Mouse (Mus musculus) c-Kit-positive CD71-positive TER-119-negative erythroid progenitor cells, embryonic 14.5 days (primary cell): ENCODE data around the gene Fam25c.
A peak's percentile ranks its signal among the peaks of the same experiment; 100 is the strongest.

ENCODE experiments used
- DNase-seq: peaks from one replicate; pipeline ENCODE4 v3.0.0-alpha.2; 2013; ENCODE audit warnings: low read depth

The Fam25c gene

GRCm38 (mm10) chr14:34363490-34364253 lies 8.4 kb upstream of the Fam25c start:
- DNase-seq: no peak

- DNase-seq: peak; percentile 25
Measured at GRCm38 (mm10) chr14:34362726-34363445, 7.7 kb upstream of the Fam25c start.

DNA sequence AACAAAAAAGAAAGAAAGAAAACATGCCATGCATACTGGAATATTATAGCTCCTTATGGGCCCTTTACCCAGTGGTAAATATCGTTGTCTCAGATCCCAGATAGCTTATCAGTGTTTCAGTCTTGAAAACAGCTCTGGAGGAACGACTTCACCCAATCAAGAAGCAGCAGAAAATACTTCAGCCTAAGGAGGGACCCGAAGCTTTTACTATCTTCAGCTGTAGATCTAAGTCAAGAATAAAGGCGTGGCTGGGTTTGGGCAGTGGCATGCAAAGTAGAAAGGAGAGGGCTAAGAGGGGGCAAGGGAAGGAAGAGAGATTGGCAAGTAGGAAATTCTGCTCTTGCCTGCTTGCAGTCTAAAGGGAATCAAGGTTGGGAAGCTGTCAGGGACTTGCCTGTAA lies 6.9 kb upstream of the Fam25c start:
- no peak for DNase-seq

GRCm38 (mm10) chr14:34360251-34360650 lies 5.0 kb upstream of the Fam25c start:
- no peak for DNase-seq

DNA sequence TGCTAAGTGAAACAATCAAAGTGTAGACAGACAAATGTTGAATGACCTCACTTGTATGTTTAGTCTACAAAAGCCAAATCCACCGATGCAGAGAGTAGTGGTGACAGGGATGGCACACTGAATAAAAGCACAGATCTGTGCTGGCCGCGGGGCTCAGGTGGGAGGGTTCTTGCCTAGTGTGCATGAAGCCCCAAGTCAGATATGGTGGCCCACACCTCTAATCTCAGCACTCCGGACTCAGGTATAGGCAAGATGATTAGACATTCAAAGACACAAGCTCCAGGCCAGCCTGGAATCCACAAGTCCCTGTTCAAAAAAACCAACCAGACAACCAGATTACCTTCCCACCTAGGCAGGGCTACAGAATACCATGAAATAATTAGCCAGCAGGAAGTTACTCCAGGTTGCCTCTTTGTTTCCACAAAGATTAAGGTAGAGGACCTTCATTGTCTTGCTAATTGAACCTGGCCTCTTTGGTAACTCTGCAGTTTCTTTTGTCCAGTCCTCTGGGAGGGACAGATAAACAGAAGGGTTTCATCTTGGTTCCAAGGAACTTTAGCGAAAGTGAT lies 4.5 kb upstream of the Fam25c start:
- no peak for DNase-seq

- DNase-seq: no peak
Measured at GRCm38 (mm10) chr14:34357671-34358455, 2.6 kb upstream of the Fam25c start.

GRCm38 (mm10) chr14:34354456-34354855 lies 777 bp downstream of the Fam25c start:
- no peak for DNase-seq

DNA sequence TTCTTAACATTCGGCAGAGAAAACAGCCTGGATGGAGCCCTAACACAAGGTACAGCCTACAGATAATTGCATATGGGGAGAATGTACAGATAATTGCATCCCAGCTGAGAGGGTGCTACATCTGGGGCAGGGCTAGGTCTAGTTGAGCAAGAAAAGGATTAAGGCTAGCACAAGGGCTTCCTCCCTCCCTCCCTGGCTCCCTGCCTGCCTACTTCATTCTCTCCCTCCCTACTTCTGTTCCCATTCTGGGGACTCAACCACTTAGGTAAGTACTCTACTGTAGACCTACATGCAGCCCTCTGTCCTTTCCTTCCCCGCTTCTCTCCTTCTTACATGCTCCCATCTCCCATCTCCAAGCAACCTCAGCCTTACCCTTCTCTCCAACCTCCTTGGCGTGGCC lies 1.9 kb downstream of the Fam25c start:
- DNase-seq: no peak

DNA sequence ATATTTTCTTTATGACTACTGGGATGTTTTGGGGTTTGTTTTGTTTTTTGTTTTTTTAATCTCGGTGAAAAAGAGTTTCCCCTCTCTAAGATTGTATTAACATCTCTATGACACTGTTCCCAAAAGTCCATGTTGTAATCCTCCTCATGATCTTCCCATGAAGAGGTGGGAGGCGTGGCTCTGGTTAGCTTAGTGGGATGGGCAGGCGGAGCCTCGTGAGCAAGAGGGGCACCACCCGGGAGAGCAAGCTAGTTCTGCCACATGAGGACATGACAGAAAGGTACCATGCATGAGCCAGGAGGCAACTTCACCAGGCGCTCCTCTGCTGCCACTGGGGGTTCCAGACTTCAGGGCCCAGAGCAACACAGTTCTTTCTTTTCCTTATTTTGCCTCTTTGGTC lies 2.7 kb downstream of the Fam25c start:
- no peak for DNase-seq

DNA sequence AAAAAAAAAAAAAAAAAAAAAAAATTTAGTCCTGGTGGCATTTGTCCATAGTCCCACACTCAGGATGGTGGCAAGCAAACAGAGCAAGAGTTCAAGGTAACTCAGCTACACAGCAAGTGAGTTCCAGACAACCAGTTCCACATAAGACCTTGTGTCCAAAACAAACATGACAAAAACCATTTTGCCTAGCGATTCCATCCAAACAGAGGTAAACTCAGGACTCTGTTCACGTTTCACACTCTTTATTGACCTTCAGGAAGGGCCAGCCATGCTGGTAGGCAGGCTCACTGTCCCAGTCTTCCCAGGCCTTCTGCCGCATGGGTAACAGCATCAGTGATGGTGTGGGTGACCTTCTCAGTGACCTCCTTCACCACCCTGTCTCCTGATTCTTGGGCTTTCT lies 3.6 kb downstream of the Fam25c start:
- DNase-seq: no peak

- no peak for DNase-seq
Measured at GRCm38 (mm10) chr14:34349007-34349406, 6.2 kb downstream of the Fam25c start.

DNA sequence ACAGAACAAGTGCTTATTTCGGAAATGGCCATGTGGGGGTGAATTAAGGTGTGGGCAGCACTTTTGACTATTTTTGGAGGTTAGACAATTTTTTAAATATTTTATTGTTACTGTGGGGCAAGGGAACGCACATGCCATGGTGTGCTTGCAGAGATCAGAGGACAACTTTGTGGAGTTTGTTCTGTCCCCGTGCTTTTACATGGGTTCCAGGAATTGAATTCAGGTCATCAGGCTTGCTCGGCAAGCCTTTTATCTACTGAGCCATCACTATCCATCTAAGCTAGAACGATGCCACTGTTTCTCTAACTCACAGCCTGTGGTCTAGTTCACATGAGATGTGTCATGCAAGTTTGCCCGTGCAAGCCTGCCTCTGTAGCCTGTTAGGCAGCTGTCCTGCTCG lies 6.9 kb downstream of the Fam25c start:
- no peak for DNase-seq

- DNase-seq: no peak
Measured at GRCm38 (mm10) chr14:34347084-34347483, 8.1 kb downstream of the Fam25c start.

GRCm38 (mm10) chr14:34345771-34346566 lies 9.3 kb downstream of the Fam25c start:
- no peak for DNase-seq

- DNase-seq: no peak
Measured at GRCm38 (mm10) chr14:34344361-34344760, 10.9 kb downstream of the Fam25c start.

DNA sequence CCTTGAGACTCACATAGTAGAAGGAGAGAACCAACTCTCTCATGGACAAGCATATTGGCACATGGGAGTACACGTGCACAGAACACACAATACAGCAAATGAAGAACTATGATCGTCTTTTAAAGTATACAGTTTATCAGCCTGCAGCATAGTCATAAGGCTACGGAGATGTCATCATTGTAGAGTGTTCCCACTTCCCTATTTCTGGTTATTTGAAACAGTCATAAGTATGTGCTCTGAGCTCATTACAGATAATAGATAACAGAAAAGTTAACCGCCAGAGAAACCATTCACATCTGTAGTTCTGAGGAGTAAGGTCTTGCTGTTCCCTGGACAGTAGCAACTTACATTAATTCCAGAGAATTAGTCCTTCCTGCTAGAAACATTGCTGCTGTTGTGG lies 12.2 kb downstream of the Fam25c start:
- no peak for DNase-seq

- DNase-seq: no peak
Measured at GRCm38 (mm10) chr14:34341993-34342392, 13.2 kb downstream of the Fam25c start.

DNA sequence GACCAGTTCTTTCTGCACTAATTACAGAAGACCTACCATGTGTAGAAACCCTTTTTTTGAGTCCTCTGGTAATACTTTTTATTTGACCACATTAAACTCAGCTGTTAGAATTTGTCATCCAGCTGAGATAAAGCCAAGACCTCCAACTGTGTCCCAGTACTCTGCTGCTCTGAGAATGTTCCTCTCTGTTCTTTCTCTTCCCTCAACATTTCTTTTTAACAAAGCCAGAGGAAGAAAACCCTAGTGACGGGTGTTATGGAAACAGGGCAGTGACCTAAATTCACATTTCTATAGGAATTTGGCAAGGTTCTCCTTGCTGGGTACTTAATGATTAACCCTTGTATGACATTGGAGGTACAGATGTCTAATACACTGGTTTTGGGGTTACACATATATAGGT lies 15.8 kb downstream of the Fam25c start:
- DNase-seq: no peak

DNA sequence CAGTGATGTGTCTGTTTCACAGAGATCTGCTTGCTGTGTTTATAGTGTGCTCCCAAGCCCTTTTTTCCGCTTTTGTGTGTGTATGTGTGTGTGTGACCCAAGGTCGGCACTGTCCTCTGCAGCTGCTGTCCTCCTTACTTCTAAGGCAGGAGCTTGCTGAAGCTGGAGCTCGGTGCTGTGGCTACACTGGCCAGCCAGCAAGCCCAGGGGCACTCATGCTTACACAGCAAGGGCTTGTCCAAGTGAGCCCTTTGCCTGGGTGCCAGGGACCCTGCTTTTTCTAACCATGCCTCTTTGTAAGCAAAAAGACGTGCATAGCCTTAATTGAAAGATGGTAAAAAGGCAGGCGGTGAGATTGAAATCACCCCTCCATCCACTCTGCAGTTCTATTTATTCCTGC lies 22.8 kb downstream of the Fam25c start:
- no peak for DNase-seq

DNA sequence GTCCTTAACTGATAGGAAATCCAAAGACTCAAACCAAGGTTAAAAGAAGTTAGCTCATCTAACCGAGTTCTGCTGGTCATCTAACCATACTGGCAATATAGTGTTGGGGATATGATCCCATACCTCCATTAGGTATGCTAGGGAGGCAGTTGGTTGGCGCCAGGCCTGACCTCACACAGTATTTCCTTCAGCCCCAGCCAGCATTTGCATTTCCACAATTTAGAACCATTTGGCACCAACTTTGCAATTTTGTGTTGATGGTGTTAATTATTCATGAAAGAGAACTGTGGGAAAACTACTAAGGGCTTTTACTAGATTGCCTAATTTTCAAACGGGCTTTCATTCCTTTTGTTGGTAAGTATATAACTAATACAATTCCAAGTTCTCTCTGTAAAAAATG lies 23.3 kb downstream of the Fam25c start:
- DNase-seq: no peak

DNA sequence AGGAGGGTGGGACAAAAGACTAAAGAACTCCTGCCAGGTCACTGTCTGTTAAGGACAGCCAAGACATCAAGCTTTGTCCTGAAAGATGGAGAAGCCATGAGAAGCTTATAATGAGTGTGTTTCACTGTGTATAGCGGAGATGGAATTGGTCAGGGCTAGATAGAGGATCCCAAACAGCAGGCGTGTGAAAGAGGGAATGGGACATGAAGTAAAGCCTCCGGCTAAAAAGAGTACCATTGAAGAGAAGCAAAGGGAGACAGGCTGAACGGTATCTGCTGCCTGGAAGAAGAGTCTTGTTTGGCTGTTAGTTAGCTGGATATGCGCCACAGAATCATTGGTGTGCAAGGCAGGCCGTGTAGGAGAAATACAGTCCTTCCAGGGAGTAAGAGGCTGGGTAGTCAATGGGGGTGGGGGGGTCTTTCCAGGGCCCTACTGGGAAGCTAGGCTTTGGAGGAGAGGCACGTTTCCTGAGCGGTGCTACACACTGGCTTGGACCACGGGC lies 24.5 kb downstream of the Fam25c start:
- no peak for DNase-seq

- no peak for DNase-seq
Measured at GRCm38 (mm10) chr14:34327618-34328017, 27.6 kb downstream of the Fam25c start.
